Mouse (Mus musculus) cortical plate, adult 2 months (tissue): Measurements from ENCODE around the gene Rbm44. TPM values are rescaled to one million over a fixed set of nuclear protein-coding genes. Genes with fewer than 3 reads are reported as not detected.

ENCODE experiments used
- H3K27ac ChIP-seq: fragments of 200-500 bp; 2 replicates; pipeline ENCODE4 v1.5.1; 2012; ENCODE audit warnings: low read length, control low read depth, inconsistent platforms; ENCODE audit not compliant: insufficient read depth
- H3K4me1 ChIP-seq: fragments of 200-500 bp; 2 replicates; pipeline ENCODE4 v1.6.1; 2011; ENCODE audit warnings: low read length; ENCODE audit not compliant: control insufficient read depth, insufficient read depth
- H3K4me3 ChIP-seq: fragments of 200-500 bp; 2 replicates; pipeline ENCODE4 v1.5.1; 2011; ENCODE audit warnings: mild to moderate bottlenecking, low read length, control low read depth; ENCODE audit not compliant: insufficient read depth
- CTCF ChIP-seq: fragments of 200-500 bp; IDR thresholded peaks from 2 replicates; pipeline ENCODE4 v1.5.1; 2011; ENCODE audit warnings: mild to moderate bottlenecking, control low read depth, low read length; ENCODE audit not compliant: insufficient read depth; ENCODE audit errors: extremely low read depth
- POLR2A ChIP-seq: fragments of 200-500 bp; IDR thresholded peaks from 2 replicates; pipeline ENCODE4 v1.6.1; 2011; ENCODE audit warnings: mild to moderate bottlenecking, low read length, control low read depth; ENCODE audit not compliant: insufficient read depth; ENCODE audit errors: extremely low read depth
- polyA plus RNA-seq: library from polyadenylated mRNA; depleted of rRNA; stranded (reverse); fragments of >200 nt; gene quantifications from 2 replicates; pipeline ENCODE4 v1.2.3, GENCODE M21; 2012; rRNA removed

Gene Rbm44
- polyA plus RNA-seq, 1 experiment, result 0.04 TPM

GRCm38 (mm10) chr1:91219641-91220321 is 74.9 kb downstream of the Rbm44 start:
- TF ChIP-seq CTCF, result no peak
- no peak for TF ChIP-seq POLR2A
- Histone ChIP-seq H3K4me1 (peaks cover 8% of the 10 kb centered on the region), H3K4me3 (no peak overlapping the region)

GRCm38 (mm10) chr1:91220322-91220672 is 75.4 kb downstream of the Rbm44 start:
- Histone ChIP-seq H3K4me3 (no peak overlapping the region), H3K27ac (no peak overlapping the region), H3K4me1 (peaks cover 8% of the 10 kb centered on the region)
- TF ChIP-seq POLR2A, result no peak
- no peak for TF ChIP-seq CTCF

More at GRCm38 (mm10) chr1:91219641-91220321, 74.9 kb downstream of the Rbm44 start:
- no peak overlapping the region for H3K27ac ChIP-seq

Other genes with a start within 250 kb of the Rbm44 start
- 0.58 and 0.89 TPM in 2 replicates for gene Mlph, start 230.0 kb upstream of the Rbm44 start, polyA plus RNA-seq
- not detected in 2 replicates for gene Prlh, start 192.0 kb upstream of the Rbm44 start, polyA plus RNA-seq
- 0.06 and 0.11 TPM in 2 replicates for gene Rab17, start 175.4 kb upstream of the Rbm44 start, polyA plus RNA-seq
- gene Lrrfip1, start 146.4 kb upstream of the Rbm44 start, polyA plus RNA-seq, result 80.0 and 92.5 TPM in 2 replicates
- 76.5 and 76.6 TPM in 2 replicates for gene Ramp1, start 34.7 kb downstream of the Rbm44 start, polyA plus RNA-seq
- 60.0 and 65.7 TPM in 2 replicates for gene Ube2f, start 105.2 kb downstream of the Rbm44 start, polyA plus RNA-seq
- gene Scly, start 153.2 kb downstream of the Rbm44 start, polyA plus RNA-seq, result 18.4 and 20.6 TPM in 2 replicates
- gene Espnl, start 177.0 kb downstream of the Rbm44 start, polyA plus RNA-seq, result 0.19 and 0.26 TPM in 2 replicates
- gene Klhl30, start 205.9 kb downstream of the Rbm44 start, polyA plus RNA-seq, result 0.11 and 0.21 TPM in 2 replicates
- 0.90 and 1.3 TPM in 2 replicates for gene Erfe, start 221.3 kb downstream of the Rbm44 start, polyA plus RNA-seq